Mouse (Mus musculus): ENCODE measurements around the gene Zbtb9. TPM values are rescaled to one million over a fixed set of nuclear protein-coding genes. Genes with fewer than 3 reads are reported as not detected.
A peak's percentile ranks its signal among the peaks of the same experiment; 100 is the strongest.

Gene Zbtb9
- total and polyA plus RNA-seq, 3 experiments, result 10.7 to 13.4 TPM; not detected in 1

- DNase-seq (ENCODE audit: low read depth, low spot score), result peak; percentile 84
- H3K27ac ChIP-seq (ENCODE audit: control insufficient read depth, low read depth, low read length), result peak overlapping the region; percentile 74
- H3K4me3 ChIP-seq (ENCODE audit: control insufficient read depth in 1 of 2, insufficient read depth in 1 of 2, low read depth in 2 of 2, low read length in 2 of 2), result peak overlapping the region; percentile 48 to 64
- no peaks in the 10 kb centered on the region; the same call in 1 of the 2 replicates for H3K79me2 ChIP-seq (ENCODE audit: control insufficient read depth, insufficient read depth, low read length, poor library complexity)
- no peaks in the 10 kb centered on the region for H3K9me3 ChIP-seq (replicated peaks; ENCODE audit: insufficient read depth, low read length)
- TF ChIP-seq SMC3 (IDR thresholded peaks at IDR 0.05; ENCODE audit: low read depth, low read length) (0 out of 2 replicates have a peak, but pooled peaks have one; percentile 8), TCF12 (IDR thresholded peaks at IDR 0.05; ENCODE audit: low read depth, low read length) (peak; percentile 54), HCFC1 (IDR thresholded peaks at IDR 0.05; ENCODE audit: low read depth, low read length) (no peak), EP300 (IDR thresholded peaks at IDR 0.05; ENCODE audit: low read depth in 1 of 2, low read length in 2 of 2) (peak; percentile 26 to 42; a peak in 1 of 4 replicates), MAZ (IDR thresholded peaks at IDR 0.05; ENCODE audit: low read depth, low read length) (no peak; the same call in 1 of the 2 replicates), NELFE (IDR thresholded peaks at IDR 0.05; ENCODE audit: low read depth, low read length) (peak; percentile 28; the same call in 1 of the 2 replicates), RCOR1 (IDR thresholded peaks at IDR 0.05; ENCODE audit: low read depth, low read length) (peak; percentile 53; the same call in 1 of the 2 replicates), MAX (IDR thresholded peaks at IDR 0.05; ENCODE audit: low read length) (no peak), TBP (IDR thresholded peaks at IDR 0.05; ENCODE audit: low read depth, low read length) (peak; percentile 99), NRF1 (IDR thresholded peaks at IDR 0.05; ENCODE audit: insufficient read depth, low read depth, low read length, poor library complexity, severe bottlenecking) (peak; percentile 37; the same call in 1 of the 2 replicates), UBTF (IDR thresholded peaks at IDR 0.05; ENCODE audit: borderline replicate concordance, insufficient read depth, low read depth, low read length) (peak; percentile 99), TAL1 (IDR thresholded peaks at IDR 0.05; ENCODE audit: low read length) (peak; percentile 54)
- peak overlapping the region; percentile 70 for H3K9ac ChIP-seq (ENCODE audit: control insufficient read depth, low read depth, low read length, poor library complexity, severe bottlenecking)
- H3K36me3 ChIP-seq (ENCODE audit: control insufficient read depth in 1 of 2, insufficient read depth in 2 of 2, low read length in 2 of 2), result peaks cover 0 to 3% of the 10 kb centered on the region in 2 experiments; a peak in 1 of 4 replicates
- no peaks in the 10 kb centered on the region for H3K27me3 ChIP-seq (ENCODE audit: control insufficient read depth in 1 of 2, insufficient read depth in 2 of 2, low read length in 2 of 2)
- peaks cover 3 to 11% of the 10 kb centered on the region in 2 experiments; a peak in 3 of 4 replicates for H3K4me1 ChIP-seq (ENCODE audit: control insufficient read depth in 1 of 2, insufficient read depth in 2 of 2, low read length in 2 of 2)
Observed at GRCm38 (mm10) chr17:27012909-27013308, 39.9 kb downstream of the Zbtb9 start.

DNA sequence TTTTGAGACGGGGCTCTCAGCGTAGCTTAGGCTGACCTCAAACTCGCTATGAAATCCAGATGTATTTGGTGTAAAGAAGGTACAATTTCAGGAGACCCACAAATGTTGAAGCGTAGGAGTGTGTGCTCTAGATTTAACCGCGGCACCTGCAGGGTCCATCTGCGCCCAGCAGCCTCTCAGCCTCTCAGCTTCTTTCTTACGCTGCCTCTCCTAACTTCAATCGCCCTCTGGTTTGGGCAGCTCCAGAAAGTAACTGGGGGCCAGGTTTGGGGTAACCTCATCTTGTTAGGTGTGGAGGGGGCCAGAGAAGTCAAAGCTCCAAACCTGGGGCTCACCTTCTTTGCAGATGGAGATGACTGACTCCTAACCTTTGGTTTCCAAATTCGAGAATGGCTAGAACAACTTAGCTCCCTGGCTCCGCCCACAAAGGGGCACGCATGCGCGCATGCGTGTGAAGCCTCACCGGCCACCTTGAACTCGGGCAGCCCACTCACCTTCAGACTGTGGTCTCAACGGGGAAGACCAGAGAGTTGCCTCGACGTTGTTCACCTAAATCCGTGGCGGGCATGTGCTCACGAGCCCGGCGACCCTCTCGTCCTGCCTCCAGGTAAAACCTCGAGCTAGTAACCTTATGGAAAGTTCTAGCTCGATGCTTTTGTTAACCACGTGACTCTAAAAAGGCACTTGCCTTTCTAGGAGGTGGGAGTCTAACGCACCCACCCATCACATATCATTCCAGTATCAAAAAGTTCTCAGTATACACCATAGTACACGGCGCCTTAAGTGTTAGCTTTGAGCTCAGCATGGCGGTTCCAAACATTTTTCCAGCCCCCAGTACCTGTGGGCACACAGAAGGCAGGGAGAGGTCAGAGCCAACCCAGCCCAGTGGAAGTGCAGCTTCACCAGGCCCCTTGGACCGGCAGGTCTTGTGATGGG lies 44.9 kb downstream of the Zbtb9 start:
- Histone ChIP-seq H3K9ac (ENCODE audit: control insufficient read depth, low read depth, low read length, poor library complexity, severe bottlenecking) (peak overlapping the region; percentile 82), H3K27ac (ENCODE audit: control insufficient read depth, low read depth, low read length) (peak overlapping the region; percentile 57), H3K4me3 (ENCODE audit: control insufficient read depth in 1 of 2, insufficient read depth in 1 of 2, low read depth in 2 of 2, low read length in 2 of 2) (peak overlapping the region; percentile 84)
- peak; percentile 38; the same call in 1 of the 2 replicates for TF ChIP-seq NELFE (IDR thresholded peaks at IDR 0.05; ENCODE audit: low read depth, low read length)
- peak in 1 of 2 experiments; percentile 56; a peak in 1 of 4 replicates for TF ChIP-seq POLR2A (IDR thresholded peaks at IDR 0.05; ENCODE audit: control insufficient read depth in 1 of 2, insufficient read depth in 1 of 2, low read depth in 1 of 2, low read length in 2 of 2, poor library complexity in 1 of 2)
- no peak for TF ChIP-seq E2F4 (IDR thresholded peaks at IDR 0.05; ENCODE audit: borderline replicate concordance, low read depth, low read length)
- no peak for TF ChIP-seq EP300 (IDR thresholded peaks at IDR 0.05; ENCODE audit: low read depth in 1 of 2, low read length in 2 of 2)
- no peak for TF ChIP-seq UBTF (IDR thresholded peaks at IDR 0.05; ENCODE audit: borderline replicate concordance, insufficient read depth, low read depth, low read length)
- peak; percentile 85 for TF ChIP-seq USF1 (IDR thresholded peaks at IDR 0.05; ENCODE audit: low read depth, low read length)
- 0 out of 2 replicates have a peak, but pooled peaks have one; percentile 25 for TF ChIP-seq TBP (IDR thresholded peaks at IDR 0.05; ENCODE audit: low read depth, low read length)
- TF ChIP-seq TAL1 (IDR thresholded peaks at IDR 0.05; ENCODE audit: low read length), result no peak
- TF ChIP-seq MXI1 (IDR thresholded peaks at IDR 0.05; ENCODE audit: low read depth, low read length), result peak; percentile 51
- TF ChIP-seq SIN3A (IDR thresholded peaks at IDR 0.05; ENCODE audit: low read length), result no peak
- no peak for TF ChIP-seq POLR2AphosphoS2 (IDR thresholded peaks at IDR 0.05; ENCODE audit: low read length)
- TF ChIP-seq ZMIZ1 (IDR thresholded peaks at IDR 0.05; ENCODE audit: low read depth, low read length), result no peak
- no peak for TF ChIP-seq MAZ (IDR thresholded peaks at IDR 0.05; ENCODE audit: low read depth, low read length)
- no peak for TF ChIP-seq TCF12 (IDR thresholded peaks at IDR 0.05; ENCODE audit: low read depth, low read length)
- TF ChIP-seq RAD21 (IDR thresholded peaks at IDR 0.05; ENCODE audit: low read depth, low read length), result no peak
- no peak for TF ChIP-seq ELF1 (IDR thresholded peaks at IDR 0.05; ENCODE audit: low read depth, low read length)
- TF ChIP-seq RCOR1 (IDR thresholded peaks at IDR 0.05; ENCODE audit: low read depth, low read length), result no peak
- TF ChIP-seq ZKSCAN1 (IDR thresholded peaks at IDR 0.05; ENCODE audit: low read depth, low read length), result no peak
- TF ChIP-seq GABPA (IDR thresholded peaks at IDR 0.05; ENCODE audit: low read depth, low read length), result no peak
- no peak for TF ChIP-seq CTCF (IDR thresholded peaks at IDR 0.05 in 2 of 3, conservative IDR thresholded peaks at IDR 0.05 in 1 of 3; ENCODE audit: control insufficient read depth in 1 of 3, insufficient read depth in 1 of 3, low read depth in 2 of 3, low read length in 3 of 3, poor library complexity in 1 of 3, severe bottlenecking in 1 of 3)
- TF ChIP-seq GATA1 (IDR thresholded peaks at IDR 0.05; ENCODE audit: low read depth, low read length), result no peak
- TF ChIP-seq NRF1 (IDR thresholded peaks at IDR 0.05; ENCODE audit: insufficient read depth, low read depth, low read length, poor library complexity, severe bottlenecking), result peak; percentile 80
- TF ChIP-seq MAX (IDR thresholded peaks at IDR 0.05; ENCODE audit: low read length), result peak; percentile 74
- TF ChIP-seq ETS1 (IDR thresholded peaks at IDR 0.05; ENCODE audit: low read depth, low read length), result no peak

More for the DNA sequence above, 44.9 kb downstream of the Zbtb9 start:
- no peaks in the 10 kb centered on the region; a peak in 1 of 4 replicates for H3K36me3 ChIP-seq (ENCODE audit: control insufficient read depth in 1 of 2, insufficient read depth in 2 of 2, low read length in 2 of 2)
- H3K79me2 ChIP-seq (ENCODE audit: control insufficient read depth, insufficient read depth, low read length, poor library complexity), result no peaks in the 10 kb centered on the region
- peak; percentile 84 for DNase-seq (ENCODE audit: low read depth, low spot score)
- H3K27me3 ChIP-seq (ENCODE audit: control insufficient read depth in 1 of 2, insufficient read depth in 2 of 2, low read length in 2 of 2), result no peaks in the 10 kb centered on the region
- no peaks in the 10 kb centered on the region for H3K9me3 ChIP-seq (replicated peaks; ENCODE audit: insufficient read depth, low read length)
- no peaks in the 10 kb centered on the region; a peak in 1 of 4 replicates for H3K4me1 ChIP-seq (ENCODE audit: control insufficient read depth in 1 of 2, insufficient read depth in 2 of 2, low read length in 2 of 2)
